Mouse (Mus musculus): ENCODE measurements around the gene E2f6.

The E2f6 gene

DNA sequence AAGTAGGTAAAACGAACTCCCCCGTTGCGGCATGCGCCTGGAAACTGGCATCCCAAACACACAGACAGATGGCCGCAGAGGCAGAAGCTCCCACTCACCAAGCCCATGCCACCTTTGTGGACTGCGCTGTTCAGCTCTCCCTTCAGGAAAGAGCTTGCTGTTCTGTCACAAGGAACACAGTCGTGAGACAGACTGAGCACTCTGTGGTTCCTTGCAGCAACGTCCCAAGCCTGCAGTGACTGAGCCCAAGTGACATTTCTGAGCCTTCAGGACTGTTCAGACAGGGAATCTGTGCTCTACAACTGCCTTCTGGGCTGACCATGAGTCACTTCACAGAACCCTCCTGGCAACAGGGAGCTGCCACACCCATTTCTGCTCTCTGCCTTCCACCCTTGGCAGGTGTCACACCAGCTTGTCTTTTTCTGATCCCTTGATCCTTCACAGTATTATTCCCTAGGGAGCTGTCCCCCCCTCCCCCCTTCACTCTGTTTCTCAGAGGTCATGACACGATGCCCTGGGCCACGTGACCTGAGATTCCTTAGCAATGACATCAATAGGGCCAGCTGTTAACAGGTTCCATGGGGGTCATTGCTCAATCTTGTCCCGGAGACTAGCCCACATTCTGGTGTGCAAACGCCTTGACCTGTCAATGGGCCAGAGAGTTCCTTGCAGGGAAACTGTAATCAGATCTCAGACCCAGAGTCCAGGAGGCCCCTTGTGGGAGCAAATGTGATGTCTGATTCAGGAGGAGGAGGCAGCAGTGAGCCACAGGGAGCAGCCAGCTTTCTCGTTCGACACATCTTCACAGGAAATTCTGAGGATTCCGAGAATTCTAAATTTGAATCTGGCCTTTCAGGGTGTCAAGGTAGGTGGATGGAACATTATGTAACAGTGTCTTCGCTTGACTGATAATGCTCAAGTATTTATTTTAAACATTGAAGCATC, 39.9 kb downstream of the E2f6 start:
- peak; percentile 71 for DNase-seq

DNA sequence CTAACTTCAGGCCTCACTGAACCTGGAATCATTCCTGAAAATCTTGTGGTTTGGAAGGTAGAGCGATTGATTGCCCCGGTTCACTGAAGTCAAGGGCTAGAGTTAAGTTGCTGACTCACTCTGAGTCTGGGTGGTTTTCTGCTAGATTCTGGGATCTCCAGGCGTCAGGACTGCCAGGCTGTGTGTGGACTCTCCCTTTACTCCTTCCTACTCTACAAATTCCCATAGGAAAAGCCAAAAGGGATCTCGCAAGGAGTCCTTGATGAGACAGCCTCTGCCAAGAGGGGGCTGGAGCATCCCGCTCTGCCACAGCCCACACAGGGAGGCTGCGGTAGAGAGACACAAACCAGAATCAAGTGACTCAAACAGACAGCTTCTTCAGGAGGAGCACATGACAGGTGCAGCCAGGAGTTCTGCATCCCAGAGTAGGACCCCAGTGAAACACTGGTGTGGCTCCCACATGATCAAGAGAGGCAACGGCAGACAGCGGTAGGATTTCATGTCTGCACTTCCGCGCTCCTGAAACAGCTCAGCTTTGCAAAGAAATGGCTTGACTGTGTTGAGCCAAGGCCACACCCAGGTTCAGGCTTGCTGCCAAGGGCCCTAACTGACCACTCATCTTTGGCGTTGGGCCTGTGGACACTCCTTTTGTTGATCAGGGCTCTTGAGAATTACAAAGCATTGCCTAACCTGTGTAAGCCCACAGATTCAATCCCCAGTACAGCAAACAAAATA, 42.8 kb downstream of the E2f6 start:
- DNase-seq: no peak

DNA sequence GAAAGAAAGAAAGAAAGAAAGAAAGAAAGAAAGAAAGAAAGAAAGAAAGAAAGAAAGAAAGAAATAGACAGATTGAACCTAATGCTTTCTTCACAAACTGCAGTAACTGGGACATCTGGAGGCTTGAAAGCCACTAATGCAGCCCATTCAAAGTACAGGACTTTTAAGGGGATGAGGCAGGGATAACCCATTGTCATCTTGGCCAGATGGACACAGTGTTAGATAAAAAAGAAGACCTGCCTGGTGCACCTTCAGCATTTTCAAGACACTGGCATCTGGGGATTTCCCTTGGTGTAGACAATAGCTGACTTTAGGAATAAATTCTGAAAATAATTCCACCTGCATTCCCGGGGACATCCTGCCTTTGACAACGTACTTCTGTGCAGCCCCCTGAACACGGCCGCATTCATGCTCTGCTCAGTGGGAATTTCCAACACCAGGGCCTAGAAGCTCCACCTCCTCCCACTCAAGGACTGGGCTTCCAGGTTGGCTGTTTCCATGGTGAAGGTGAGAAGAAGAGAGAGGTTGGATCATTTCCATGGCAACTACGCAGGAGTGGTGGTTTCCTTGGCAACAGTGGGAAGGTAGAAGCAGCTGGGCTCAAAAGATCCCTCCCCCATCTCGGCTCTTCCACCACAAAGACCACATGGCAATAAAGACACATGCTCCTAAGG, 45.0 kb downstream of the E2f6 start:
- DNase-seq: peak; percentile 72

DNA sequence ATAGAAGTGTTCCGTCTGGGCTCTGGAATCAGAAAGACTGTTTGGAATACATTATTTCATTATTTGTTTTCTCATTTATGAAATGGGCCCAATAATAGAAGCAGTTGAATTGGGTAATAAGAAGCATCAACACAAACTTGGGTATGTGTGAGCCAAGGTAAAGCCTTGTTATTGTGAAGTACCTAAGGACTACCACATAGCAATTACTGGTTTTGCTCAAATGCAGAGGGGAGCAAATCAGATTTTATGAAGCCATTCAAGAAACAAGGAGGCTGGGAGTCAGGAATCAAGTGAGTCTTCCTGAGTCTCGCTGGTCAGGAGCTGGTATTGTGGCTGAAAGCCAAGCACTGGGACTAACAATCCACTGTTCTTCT, 45.5 kb downstream of the E2f6 start:
- DNase-seq: no peak

DNA sequence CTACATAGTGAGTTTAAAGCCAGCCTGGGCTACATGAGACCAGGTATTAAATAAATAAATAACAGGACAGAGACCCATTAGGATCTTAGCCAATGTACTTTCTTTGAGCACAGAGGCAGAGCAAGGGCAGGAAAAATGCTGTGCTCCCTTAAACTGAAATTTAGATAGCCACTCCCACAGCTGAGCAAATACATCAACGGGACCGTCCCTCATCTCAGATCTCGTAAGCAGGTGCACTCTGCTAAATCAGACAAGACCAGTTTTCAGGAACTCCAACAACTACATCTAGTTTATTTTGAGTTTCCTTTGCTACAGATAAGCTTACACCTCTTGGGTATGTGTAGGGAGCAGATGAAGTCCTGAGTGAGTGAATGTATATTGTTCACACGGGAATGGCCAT, 47.3 kb downstream of the E2f6 start:
- DNase-seq: no peak

DNA sequence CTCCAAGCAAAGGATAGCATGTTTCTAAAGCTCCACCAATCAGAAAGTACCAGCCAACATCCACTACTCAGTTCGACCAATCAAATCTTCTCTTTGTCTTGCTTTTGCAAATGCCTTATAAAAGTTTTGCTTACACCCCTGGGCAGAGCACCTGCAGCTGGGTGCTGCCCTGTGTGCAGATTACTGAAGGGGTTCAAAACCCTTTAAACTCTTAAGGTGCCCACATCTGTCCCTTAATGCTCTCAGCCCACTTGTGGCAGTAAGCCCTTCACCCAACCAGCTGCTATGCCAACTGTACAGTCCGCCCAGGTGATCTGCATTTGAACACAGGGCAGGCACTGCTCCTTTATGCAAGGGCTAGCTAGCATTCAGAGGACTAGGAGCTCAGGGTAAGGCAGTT, 49.0 kb downstream of the E2f6 start:
- no peak for DNase-seq

DNA sequence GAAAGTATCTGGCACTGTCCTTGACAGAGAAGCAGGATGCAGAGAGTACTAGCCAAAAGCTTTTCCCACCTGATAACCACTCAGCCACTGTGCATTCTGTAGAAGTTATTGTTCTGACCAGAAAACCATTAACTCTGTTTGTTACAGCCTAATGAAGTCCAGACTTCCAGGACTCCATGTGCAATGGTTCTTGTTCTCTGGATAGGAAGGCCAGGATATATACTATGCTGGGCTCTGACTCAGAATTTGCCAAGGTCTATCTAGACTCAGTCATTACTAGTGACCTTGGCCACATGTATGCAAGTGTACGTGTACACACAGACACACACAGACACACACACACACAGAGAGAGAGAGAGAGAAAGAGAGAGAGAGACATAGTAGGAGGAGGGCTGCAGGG, 49.8 kb downstream of the E2f6 start:
- DNase-seq: no peak

DNA sequence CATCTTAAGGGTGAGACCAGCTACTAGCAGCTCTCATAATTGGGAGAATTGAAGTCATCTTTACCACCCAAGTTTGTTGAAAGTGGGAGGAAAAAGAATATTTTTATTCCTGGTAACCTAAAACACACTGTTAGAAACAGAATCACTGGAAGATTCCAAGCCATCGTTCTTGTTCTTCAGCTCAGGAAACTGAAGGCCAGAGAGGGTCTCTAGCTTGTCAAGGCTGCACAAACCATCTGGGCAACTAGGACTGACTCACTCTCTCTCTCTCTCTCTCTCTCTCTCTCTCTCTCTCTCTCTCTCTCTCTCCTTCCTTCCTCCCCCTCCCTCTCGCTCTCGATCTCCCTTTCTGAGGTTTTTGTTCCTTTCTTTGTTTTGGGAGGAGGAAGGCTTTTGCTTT, 50.2 kb downstream of the E2f6 start:
- DNase-seq: no peak

DNA sequence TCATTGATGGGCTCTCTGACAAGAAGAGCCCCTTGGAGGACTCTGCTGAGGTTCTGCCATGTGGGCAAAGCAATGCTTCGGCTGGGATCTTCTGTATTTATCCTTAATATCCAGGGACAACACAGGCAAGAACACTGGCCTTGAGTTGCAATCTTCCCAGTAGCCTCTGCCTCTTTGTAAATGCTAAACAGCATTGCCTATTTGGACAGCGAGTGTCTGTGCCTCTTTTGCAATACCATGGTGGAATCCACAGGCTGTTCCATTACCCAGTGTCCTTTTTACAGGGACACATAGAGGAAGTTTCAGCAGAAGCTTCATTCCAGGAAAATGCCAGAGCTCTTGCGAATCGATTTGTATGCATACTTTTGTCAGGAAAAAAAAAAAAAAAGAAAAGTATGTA, 53.7 kb downstream of the E2f6 start:
- DNase-seq: no peak

DNA sequence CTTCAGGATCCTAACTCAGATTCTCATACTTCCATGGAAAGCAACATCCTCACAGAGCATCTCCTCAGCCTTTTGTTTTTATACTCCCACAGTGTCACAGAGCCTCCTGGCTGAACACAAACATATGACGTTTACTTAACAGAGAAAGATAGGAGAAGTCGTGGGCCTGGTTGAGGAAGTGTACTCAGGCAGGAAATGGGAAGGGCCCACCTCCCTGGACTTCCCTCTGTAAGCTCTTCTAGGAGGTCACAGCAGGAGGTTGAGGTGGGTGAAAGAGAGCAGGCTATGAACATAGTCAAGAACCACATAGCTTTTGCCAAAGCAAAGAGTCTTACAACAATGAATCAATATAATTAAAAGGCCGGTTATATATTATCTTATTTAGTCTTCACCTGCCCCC, 55.1 kb downstream of the E2f6 start:
- no peak for DNase-seq

DNA sequence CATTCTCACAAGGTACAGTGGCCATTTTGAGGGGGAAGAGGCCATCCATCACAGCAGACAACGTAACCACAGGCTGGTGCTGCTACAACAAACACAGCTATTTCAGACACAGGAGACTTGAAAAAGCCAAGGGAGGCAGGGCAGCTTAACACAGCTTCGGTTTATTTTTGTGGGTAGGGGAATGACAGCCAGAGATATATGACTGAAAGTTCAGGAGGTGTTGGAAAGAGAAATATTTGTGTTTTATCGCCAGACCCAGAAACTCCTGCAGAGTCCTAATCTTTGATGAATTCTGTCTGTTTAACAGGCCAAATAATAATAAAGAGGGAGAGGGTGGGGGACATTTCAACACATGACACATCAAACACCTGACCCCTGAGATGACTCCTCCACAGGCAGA, 55.7 kb downstream of the E2f6 start:
- no peak for DNase-seq

DNA sequence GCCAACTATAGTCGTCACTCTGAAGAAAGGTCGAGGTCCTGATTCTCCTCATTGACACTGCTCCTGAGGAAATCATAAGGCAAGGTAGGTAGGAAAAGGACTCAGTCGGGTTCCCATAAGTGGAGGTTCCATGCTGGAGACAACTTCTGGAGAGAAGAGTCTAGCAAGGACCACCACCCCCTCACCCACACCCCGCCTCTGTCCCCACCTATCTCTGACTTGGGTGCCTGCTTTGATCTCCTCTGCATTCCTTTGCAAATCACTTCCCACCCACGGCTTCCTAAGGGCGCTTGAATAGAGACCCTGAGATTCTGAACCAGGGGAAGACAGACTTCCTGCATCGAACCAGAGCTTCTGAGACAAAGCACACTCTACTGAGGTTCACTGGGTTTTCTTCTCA, 56.5 kb downstream of the E2f6 start:
- no peak for DNase-seq

DNA sequence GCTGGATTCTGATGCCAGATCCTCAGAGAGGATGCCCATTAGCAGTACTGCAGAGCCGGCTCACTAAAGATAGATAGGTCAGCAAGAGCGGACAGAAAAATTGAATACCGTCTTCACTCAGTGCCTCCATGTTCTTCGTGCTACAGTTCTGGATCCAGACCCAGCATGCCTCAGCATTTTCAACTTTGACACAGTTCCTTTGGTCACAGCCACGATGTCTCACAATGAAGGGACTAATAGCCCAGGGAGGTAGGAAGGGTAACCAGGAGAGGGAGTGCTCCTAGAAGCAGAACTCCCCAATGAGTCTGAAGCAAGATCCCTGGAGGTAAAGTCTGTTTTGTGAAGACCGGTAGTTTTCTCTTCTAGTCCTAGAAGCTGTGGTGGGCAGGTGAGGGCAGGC, 57.9 kb downstream of the E2f6 start:
- DNase-seq: no peak

DNA sequence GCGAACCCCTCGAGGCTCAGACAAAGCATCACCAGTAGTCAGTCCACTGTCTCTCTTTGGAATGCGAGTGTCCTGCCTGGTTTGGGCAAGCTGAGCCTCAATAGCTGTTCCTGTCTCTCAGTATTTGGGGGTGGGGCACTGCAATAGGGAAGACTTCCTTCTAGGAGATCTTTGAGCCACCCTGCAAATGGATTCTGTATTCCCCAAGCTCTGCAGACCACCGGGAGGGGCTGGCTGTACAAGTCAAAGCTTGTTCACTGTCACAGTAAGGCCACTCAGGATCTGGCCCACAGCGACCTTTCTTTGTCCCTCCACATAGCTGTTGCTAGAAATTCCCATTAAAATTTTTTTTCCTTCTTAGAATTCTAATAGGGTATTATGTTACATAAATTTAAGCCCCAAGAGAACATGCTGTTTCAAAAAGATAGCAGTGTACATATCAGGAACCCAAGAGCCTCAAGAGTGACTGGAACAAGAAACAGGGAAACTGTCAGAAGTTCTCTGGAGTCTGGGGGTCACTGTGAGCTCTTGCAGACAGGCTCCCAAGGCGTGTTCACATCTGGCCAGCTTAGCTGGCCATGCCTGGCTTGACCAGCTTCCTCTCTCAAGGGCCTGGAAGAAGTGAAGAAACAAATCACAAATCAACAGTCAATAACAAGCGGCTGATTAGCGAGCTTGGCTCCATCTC, 58.5 kb downstream of the E2f6 start:
- no peak for DNase-seq

DNA sequence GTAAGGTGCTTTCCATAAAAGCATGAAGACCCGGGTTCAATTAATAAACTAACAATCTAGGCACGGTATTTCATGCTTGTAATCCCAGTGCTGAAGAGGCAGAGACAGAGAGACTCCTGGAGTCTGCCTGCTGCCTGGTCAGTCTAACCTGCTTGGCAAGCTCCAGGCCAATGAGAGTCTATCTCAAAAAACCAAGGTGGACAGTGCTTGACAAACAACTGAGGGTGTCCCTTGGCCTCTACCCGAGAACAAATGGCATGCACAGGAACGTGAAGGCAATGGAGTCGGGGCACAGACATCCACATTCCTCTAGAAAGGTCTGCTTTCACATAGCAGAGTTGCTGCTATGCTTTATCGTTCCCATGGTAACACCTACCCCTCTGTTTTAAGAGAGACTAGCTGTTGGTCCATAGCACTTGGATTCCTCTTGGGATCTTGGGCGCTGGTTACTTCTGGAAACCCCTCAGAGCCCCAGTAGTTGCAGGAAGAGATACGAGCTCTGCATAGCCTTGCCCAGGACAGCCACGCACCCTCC, 59.2 kb downstream of the E2f6 start:
- no peak for DNase-seq

DNA sequence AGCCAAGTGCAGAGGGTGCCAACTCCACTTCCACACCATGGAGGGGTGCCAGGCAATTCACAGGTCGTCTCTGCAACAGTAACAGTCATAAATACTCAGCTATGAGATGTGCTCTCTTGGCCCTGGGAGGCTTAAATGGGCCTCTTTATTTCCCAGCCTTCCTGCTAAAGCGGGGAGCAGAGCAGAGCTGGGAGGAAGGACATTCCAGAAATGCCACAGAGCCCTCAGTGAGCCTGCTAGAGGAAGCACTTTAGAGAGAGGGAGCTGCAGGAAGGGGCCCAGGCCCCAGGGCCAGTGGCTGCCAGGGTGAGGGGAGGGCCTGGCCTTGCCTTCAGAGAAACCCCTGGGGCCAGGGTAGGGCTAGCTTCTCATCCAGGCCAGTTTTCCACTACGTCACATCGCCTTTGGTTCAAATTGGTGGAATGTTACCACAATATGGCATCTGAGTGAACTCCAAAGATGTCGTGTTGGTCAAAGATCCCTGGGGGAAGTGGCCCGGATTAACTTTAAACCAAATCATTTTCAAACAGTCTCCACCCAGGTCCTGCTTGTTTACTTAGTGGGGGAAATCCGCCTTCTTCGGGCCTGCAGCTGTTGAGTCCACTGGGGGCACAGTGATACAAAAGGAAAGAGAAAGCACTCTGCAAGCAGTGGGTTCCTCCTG, 59.8 kb downstream of the E2f6 start:
- DNase-seq: no peak

DNA sequence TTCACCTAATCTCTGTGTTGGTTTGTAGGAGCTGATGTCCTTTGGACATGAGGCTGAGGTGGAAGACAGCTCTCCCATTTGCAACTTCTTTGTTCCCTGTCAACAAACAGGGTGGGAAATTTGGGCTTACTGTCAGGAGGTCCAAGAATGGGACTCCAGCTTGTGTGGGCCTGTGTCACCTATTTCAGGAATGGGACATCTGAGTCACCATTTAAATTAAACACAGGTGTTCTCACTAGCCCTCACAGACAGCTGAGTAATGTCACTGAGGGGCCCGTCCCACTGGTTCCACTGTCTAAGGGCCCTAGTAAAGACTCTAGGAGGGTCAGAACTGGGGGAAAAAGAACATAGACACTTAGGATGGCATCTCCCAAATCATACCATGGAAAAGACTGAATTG, 61.2 kb downstream of the E2f6 start:
- DNase-seq: no peak

DNA sequence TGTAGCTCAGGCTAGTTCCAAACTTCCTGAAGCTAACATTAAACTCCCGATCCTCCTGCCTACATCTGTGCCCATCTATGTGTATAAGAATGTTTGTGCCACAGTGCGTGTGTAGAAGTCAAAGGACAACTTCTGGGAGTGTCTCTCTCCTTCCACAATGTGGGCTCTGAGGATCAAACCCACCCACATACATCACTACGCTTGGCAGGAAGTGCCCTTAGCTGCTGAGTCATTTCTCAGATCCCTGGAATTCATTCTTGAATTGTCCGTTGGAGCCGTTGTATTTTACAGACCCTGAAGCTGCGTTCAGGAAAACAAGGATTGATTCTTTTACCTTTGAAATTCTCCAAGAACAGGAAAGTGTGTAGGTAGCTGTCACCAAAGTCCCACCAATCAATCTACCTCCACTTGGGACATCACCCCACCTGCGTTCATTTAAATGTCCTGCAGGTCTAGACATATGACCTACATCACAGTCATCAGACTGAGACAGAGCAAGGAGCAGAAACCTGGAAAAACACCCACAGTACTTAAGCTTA, 62.2 kb downstream of the E2f6 start:
- no peak for DNase-seq

DNA sequence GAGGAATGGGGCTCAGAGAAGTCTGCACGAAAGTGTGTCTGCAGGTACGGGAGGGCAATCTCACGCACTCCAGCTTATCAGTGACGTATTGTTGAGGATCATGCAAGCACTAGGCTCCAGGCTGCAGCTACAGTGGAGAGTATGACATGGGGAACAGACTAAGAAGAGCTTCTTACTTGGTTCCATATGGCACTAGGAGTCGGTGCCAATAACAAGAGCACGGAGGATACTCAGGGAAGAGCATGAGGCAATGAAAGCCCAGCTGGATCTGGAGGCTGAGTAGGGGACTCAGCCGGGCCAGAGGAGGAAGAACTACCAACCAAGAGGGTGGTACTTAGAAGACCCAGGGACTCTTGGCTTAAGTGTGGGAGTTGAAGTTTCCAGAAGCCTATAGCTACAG, 62.8 kb downstream of the E2f6 start:
- no peak for DNase-seq

DNA sequence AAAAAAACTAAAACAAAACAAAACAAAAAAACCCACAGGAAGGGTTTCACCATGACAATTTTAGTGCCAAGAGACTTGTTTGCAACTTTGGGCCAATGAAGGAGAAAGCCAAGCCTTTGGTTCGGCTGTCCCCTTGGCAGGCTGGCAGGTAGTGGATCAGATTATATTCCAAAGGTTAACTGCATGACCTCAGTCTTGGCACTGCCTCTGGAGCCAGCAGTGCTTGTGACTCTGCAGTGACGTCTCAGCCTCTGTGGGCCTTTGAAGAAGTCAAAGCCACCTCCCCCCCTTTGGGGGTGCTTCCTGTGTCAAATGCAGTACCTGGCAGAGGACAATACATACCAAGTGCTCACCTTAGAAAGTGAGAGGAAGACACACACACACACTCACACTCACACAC, 63.3 kb downstream of the E2f6 start:
- no peak for DNase-seq

DNA sequence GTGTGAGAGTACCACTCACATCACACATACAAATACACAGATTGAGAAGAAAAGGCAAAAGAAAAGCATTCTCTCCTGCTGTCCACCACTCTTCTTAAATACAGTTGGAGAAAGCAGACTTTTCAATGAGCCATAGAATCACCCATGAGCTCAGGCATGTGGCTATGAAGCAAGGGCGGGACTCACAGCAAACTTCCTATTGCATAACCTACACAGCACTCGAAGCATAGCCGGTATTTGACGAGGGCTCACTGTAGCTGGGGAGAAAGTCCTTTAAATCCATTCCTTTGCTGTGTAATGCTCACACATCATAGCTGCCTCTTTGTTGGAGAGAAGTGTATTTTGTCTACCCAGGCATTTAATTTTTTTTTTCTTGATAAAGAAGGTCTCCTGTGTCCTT, 64.5 kb downstream of the E2f6 start:
- no peak for DNase-seq

DNA sequence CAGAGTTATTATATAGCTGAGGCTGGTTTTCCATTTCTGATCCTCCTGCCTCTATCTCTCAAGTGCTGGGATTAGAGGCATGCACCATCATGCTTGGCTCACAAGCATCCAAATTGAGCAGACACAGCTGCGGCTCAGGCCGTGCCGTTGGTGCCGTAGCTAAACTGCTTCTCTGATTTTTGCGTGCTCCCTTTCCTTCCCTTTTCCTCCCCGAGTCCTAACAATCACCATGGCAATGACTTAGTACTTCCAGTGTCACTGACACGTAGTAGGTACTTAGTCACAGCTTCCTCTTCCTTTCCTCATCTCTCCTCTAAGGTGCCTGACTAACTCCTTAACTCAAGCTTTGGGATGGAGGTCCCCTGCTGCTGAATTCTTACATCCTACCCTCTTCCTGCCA, 64.9 kb downstream of the E2f6 start:
- no peak for DNase-seq
